Mouse (Mus musculus) liver, embryonic 15.5 days (tissue): ENCODE measurements around the gene Ncbp1. TPM values are rescaled to one million over a fixed set of nuclear protein-coding genes. Genes with fewer than 3 reads are reported as not detected.

Experiments used
- ATAC-seq: fragments of 200-750 bp; cut with Nextera tagmentation; 2 replicates; pipeline ENCODE4 v1.8.0; 2017; ENCODE audit warnings: moderate number of reproducible peaks, mild to moderate bottlenecking, moderate library complexity; ENCODE audit not compliant: insufficient read depth
- H3K27ac ChIP-seq: fragments of 300-500 bp; sonication (generic); replicated peaks from 2 replicates; pipeline ENCODE4 v1.5.1; 2015; ENCODE audit warnings: mild to moderate bottlenecking, inconsistent platforms
- H3K27me3 ChIP-seq: fragments of 300-500 bp; sonication (generic); 2 replicates; pipeline ENCODE4 v1.6.1; 2015; ENCODE audit warnings: mild to moderate bottlenecking, inconsistent platforms
- H3K36me3 ChIP-seq: fragments of 300-500 bp; sonication (generic); replicated peaks from 2 replicates; pipeline ENCODE4 v1.6.1; 2015; ENCODE audit warnings: moderate library complexity, mild to moderate bottlenecking, inconsistent platforms
- H3K4me1 ChIP-seq: fragments of 300-500 bp; sonication (generic); replicated peaks from 2 replicates; pipeline ENCODE4 v1.6.1; 2015; ENCODE audit warnings: inconsistent platforms
- H3K4me2 ChIP-seq: fragments of 300-500 bp; sonication (generic); 2 replicates; pipeline ENCODE4 v1.6.1; 2015; ENCODE audit warnings: moderate library complexity, mild to moderate bottlenecking, inconsistent platforms
- H3K4me3 ChIP-seq: fragments of 300-500 bp; sonication (generic); replicated peaks from 2 replicates; pipeline ENCODE4 v1.5.1; 2015; ENCODE audit warnings: mild to moderate bottlenecking, inconsistent platforms
- H3K9ac ChIP-seq: fragments of 300-500 bp; sonication (generic); 2 replicates; pipeline ENCODE4 v1.6.1; 2015; ENCODE audit warnings: moderate library complexity, mild to moderate bottlenecking, inconsistent platforms
- H3K9me3 ChIP-seq: fragments of 300-500 bp; sonication (generic); replicated peaks from 2 replicates; pipeline ENCODE4 v1.6.1; 2016; ENCODE audit warnings: inconsistent platforms
- WGBS: fragments of 180-500 bp; shearing (Covaris S2); methylation state at CpG from one replicate; pipeline ENCODE4 v1.1.7; 2015; ENCODE audit warnings: mixed read lengths; ENCODE audit not compliant: insufficient replicate concordance; 5-methylcytosine and 5-hydroxymethylcytosine counted together
- polyA plus RNA-seq: library from polyadenylated mRNA; unstranded; fragments of >200 nt; fragmentation: Nextera tagmentation; extraction: Ambion mirVana; gene quantifications from 2 replicates; pipeline ENCODE4 v1.2.1, GENCODE M21; 2015

Gene Ncbp1
- polyA plus RNA-seq, 1 experiment from 2014 or later, result 35.2 TPM

DNA sequence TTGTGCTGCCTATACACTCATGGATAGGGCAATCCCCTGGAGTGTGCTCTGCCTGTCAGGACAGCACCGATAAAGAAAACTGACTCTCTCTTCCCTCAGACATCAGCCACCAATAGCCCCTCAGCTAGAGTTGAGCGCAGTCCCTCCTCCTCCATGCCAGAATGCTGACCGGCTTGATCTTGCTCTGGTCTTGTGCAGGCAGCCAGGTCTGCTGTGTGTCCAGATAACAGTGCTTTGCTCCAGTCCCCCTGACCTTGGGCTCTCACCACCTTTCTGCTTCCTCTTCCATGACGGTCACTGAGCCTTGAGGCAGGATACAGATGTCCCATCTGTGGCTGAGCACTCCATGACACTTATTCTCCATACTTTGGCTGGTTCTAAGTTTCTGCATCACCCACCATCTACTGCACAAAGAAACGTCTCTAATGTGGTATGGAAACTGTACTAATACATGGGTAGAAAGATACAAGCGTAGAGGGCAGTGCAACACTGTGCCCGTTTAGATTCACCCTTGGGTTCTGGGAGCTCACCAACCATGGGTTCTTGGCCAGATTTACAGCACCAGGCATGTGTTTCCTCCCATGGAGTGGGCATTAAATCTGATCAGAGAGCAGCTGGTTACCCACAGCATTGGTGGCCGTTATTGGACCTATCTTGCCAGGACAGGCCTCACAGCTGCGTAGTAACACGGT is 36.2 kb upstream of the Ncbp1 start:
- ATAC-seq, result no peak
- Histone ChIP-seq H3K27ac (no peak overlapping the region), H3K9ac (no peak overlapping the region), H3K9me3 (no peaks in the 10 kb centered on the region), H3K4me1 (peaks cover 26% of the 10 kb centered on the region), H3K4me2 (no peak overlapping the region), H3K36me3 (peaks cover 100% of the 10 kb centered on the region), H3K4me3 (no peak overlapping the region), H3K27me3 (peaks cover 4% of the 10 kb centered on the region; the same call in 1 of the 2 replicates)
- WGBS, result 83% methylated on average over 10 of the region's 10 CpGs

DNA sequence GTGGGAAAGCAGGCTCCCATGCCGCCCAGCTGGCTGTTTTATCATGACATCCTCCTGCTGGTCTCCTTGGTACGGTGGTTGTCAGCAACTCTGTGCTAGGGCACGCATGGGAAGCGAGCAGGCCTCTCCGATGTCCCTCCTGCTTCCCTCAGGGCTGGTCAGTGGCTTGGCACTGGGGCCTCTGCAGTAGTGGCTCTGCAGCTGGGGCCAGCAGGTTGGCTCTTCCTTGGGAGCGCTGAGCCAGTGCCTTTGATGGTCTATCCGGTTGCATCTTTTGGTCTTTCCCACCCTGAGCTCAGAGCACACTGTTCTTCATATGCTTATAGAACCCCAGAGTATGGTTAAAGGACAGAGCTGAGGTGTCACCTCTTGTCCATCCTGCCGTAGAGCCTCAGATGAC is 28.3 kb upstream of the Ncbp1 start:
- Histone ChIP-seq H3K4me3 (no peak overlapping the region), H3K4me1 (no peaks in the 10 kb centered on the region), H3K9me3 (no peaks in the 10 kb centered on the region), H3K9ac (no peak overlapping the region), H3K27ac (no peak overlapping the region), H3K27me3 (no peaks in the 10 kb centered on the region), H3K4me2 (no peak overlapping the region), H3K36me3 (peaks cover 99% of the 10 kb centered on the region)
- 90% methylated on average over 8 of the region's 8 CpGs for WGBS
- ATAC-seq, result no peak

DNA sequence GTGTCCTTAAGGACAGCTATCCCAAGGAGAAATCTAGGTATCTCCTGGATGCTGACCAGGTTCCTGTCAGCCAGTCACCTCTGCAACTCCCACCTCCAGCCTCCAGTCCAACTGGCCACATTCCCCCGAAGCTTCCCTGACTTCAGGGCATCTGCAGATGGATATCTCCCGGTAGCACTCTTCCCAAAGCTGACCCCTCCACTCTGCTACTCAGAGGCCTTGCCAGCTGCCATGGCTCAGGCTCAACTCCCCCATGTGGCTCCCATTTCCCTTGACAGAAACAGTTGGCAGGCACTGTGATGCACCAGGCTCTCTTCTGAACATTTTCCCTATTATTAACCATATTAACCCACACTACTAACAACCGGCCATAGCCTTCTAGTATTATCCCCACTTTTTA is 27.1 kb upstream of the Ncbp1 start:
- 83% methylated on average over 3 of the region's 3 CpGs for WGBS
- no peaks in the 10 kb centered on the region for H3K27me3 ChIP-seq
- peaks cover 99% of the 10 kb centered on the region for H3K36me3 ChIP-seq
- no peak overlapping the region for H3K4me3 ChIP-seq
- no peak overlapping the region for H3K4me2 ChIP-seq
- H3K4me1 ChIP-seq, result no peaks in the 10 kb centered on the region
- H3K9me3 ChIP-seq, result no peaks in the 10 kb centered on the region
- no peak overlapping the region for H3K9ac ChIP-seq
- H3K27ac ChIP-seq, result no peak overlapping the region
- ATAC-seq, result no peak

DNA sequence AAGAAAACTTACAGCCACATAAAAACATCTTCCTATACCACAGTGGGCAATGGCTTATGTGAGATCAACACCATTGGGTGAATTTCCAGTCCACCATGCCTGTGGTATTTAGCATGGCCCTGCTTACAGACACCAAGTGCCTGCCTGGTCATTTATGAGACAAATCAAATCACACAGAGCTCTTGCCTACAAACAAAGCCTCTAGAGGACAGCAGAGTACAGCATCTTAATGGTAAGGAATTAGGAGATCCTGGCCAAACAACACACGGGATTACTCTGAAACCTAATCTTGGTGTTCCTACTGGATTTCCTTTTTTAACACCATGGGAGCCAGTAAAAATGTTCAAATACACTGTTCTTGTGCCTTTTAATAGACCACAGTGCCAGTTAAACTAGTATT is 23.1 kb upstream of the Ncbp1 start:
- no peak overlapping the region for H3K4me2 ChIP-seq
- H3K9ac ChIP-seq, result no peak overlapping the region
- peaks cover 98% of the 10 kb centered on the region for H3K36me3 ChIP-seq
- WGBS, result 89% methylated on average over 1 of the region's 1 CpGs
- no peaks in the 10 kb centered on the region for H3K4me1 ChIP-seq
- H3K9me3 ChIP-seq, result no peaks in the 10 kb centered on the region
- H3K4me3 ChIP-seq, result no peak overlapping the region
- no peaks in the 10 kb centered on the region for H3K27me3 ChIP-seq
- no peak for ATAC-seq
- no peak overlapping the region for H3K27ac ChIP-seq

DNA sequence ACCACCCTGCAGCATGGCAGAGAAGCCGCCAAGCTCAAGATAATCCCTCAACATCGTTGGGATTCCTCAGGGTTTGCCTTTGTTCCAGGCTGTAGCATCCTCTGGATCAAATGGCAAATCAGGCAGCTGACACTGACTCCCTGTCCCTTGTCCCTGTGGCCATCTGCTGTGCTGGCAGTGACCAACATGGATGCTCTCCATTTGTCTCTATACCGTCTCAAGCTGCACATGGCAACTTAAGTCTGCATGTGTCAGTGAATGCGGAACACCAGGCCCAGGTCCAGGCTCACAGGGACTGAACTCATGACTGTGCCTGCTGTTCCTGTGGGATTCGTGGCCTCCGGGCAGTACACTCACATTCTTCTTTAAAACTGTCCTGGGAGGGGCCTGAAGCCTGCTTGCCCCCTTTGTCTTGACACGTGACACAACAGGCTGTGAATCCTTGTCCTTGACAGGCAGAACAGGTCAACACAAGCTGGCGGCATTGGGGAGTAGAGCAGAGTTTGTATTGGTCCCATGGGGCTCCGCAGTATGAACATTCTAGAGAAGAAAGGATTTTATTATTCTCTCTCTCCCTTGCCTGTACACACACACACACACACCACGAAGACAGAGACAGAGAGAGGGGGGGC is 21.8 kb upstream of the Ncbp1 start:
- H3K4me1 ChIP-seq, result no peaks in the 10 kb centered on the region
- H3K9ac ChIP-seq, result no peak overlapping the region
- no peak for ATAC-seq
- 87% methylated on average over 10 of the region's 10 CpGs for WGBS
- H3K9me3 ChIP-seq, result no peaks in the 10 kb centered on the region
- H3K4me2 ChIP-seq, result no peak overlapping the region
- H3K27me3 ChIP-seq, result no peaks in the 10 kb centered on the region
- H3K36me3 ChIP-seq, result peaks cover 95% of the 10 kb centered on the region
- no peak overlapping the region for H3K27ac ChIP-seq
- H3K4me3 ChIP-seq, result no peak overlapping the region

DNA sequence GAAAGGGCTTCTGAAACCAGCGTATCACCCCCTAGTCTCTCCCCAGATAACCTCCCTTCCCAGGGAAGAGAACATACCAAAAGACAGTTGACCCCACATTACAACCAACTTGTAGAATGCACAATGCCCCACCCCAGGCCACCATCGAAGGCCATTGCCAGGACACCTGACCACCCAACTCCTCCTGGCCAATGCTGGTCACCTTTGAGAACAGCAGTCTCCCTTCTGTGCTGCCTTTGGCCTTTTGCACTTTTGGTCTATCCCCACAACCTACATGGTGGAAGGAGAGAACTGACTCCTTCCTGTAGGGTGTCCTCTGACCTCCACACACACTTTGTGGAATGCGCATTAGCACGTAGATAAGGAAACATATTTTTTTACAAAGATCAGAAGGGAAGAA is 20.9 kb upstream of the Ncbp1 start:
- H3K4me2 ChIP-seq, result no peak overlapping the region
- H3K9ac ChIP-seq, result no peak overlapping the region
- no peak overlapping the region for H3K4me3 ChIP-seq
- H3K36me3 ChIP-seq, result peaks cover 94% of the 10 kb centered on the region
- ATAC-seq, result no peak
- H3K27ac ChIP-seq, result no peak overlapping the region
- no peaks in the 10 kb centered on the region for H3K9me3 ChIP-seq
- H3K27me3 ChIP-seq, result no peaks in the 10 kb centered on the region
- no peaks in the 10 kb centered on the region for H3K4me1 ChIP-seq
- 86% methylated on average over 4 of the region's 4 CpGs for WGBS

DNA sequence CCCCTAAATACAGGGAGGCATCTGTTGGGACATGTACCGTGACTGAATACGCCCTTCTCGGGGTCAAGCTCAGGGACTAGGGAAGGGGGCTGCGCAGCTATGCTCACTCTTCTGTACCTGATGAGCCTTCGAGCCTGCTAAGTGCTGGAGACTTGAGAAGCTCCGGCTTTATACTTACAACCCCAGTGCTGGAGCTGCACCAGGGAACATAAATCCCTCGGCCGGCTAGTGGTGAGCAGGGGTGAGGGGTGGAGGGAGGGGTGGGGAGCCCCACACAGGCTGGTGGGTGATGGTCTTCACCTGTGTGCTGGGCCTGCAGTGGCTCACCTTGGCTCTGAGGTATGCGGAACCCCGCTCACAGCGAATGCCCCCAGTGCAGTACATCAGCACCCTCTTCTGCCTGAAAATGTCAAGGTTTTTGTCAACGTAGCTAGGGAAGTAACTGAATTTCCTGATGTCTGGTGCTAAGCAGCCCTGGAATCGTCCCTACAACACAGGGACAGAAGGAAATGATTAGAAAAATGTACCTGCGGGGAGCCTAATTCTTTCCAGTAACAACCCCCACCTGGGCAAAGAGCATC is 18.8 kb upstream of the Ncbp1 start:
- no peak overlapping the region for H3K27ac ChIP-seq
- no peak overlapping the region for H3K4me2 ChIP-seq
- ATAC-seq, result no peak
- no peaks in the 10 kb centered on the region for H3K27me3 ChIP-seq
- no peaks in the 10 kb centered on the region for H3K4me1 ChIP-seq
- H3K9ac ChIP-seq, result no peak overlapping the region
- no peak overlapping the region for H3K4me3 ChIP-seq
- H3K9me3 ChIP-seq, result no peaks in the 10 kb centered on the region
- 90% methylated on average over 14 of the region's 14 CpGs for WGBS
- peaks cover 92% of the 10 kb centered on the region for H3K36me3 ChIP-seq

DNA sequence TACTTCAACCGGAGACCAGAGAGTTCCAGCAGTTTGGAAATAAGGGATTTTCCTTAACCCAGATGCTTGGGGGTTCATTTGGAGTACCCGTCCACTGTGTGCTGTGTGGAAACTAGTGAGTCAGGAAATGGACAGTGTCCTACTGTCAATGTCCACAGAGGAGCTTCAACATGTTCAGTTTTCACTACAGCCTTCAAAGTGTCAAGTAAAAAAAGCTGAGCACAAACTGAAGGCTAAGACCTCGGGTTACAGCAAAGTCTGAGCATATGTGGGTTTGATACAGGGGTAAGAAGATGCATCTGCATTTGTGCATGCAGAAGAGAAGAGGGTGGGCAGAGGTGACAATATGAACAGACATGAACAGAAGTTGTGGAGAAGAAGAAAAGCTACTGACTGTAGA is 17.6 kb upstream of the Ncbp1 start:
- Histone ChIP-seq H3K9me3 (no peaks in the 10 kb centered on the region), H3K36me3 (peaks cover 92% of the 10 kb centered on the region), H3K4me3 (no peak overlapping the region), H3K27ac (no peak overlapping the region), H3K4me1 (no peaks in the 10 kb centered on the region), H3K4me2 (no peak overlapping the region), H3K9ac (no peak overlapping the region), H3K27me3 (no peaks in the 10 kb centered on the region)
- ATAC-seq, result no peak
- WGBS, result 69% methylated on average over 3 of the region's 3 CpGs

DNA sequence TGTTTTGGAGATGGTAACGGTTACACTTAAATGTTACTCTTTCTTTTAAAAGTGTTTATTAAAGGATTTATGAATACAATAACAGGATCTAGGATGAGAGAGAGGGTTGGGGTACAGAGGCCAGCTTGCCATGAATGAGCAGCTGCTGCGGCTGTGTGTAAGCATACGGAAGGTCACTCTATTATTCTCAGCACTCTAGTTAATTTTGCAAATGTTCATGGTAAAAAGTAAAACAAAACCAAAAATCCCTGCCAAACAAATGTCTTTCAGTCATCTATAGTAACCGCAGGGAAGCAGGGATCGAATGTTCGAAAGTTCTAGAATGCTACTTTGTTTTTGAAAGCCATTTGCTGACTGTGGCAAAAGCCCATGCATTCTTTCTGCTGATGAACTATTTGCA is 15.1 kb upstream of the Ncbp1 start:
- Histone ChIP-seq H3K9me3 (no peaks in the 10 kb centered on the region), H3K4me1 (no peaks in the 10 kb centered on the region), H3K27ac (no peak overlapping the region), H3K27me3 (no peaks in the 10 kb centered on the region), H3K4me3 (no peak overlapping the region), H3K36me3 (peaks cover 83% of the 10 kb centered on the region), H3K9ac (no peak overlapping the region), H3K4me2 (no peak overlapping the region)
- WGBS, result 86% methylated on average over 6 of the region's 6 CpGs
- no peak for ATAC-seq

DNA sequence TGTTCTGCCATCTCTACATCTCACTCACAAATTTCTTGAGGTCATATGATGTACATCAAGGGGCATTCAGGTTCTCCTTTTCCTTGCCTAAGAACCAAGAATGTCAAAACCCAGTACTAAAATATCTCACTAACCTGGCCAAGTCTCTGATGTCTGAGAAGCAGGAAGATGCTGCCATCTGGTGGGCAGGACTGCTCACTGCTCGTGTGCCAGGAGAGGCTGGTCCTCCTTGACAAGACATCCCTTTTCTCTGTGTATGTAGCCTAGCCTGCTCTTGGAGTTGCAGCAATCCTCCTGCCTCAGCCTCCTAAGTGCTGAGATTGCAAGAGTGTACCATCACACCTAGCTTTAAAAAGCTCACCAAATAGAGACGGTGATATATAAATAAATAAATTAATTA is 11.9 kb upstream of the Ncbp1 start:
- Histone ChIP-seq H3K9ac (no peak overlapping the region), H3K4me2 (no peak overlapping the region), H3K9me3 (no peaks in the 10 kb centered on the region), H3K4me1 (no peaks in the 10 kb centered on the region), H3K36me3 (peaks cover 82% of the 10 kb centered on the region), H3K4me3 (no peak overlapping the region), H3K27ac (no peak overlapping the region), H3K27me3 (no peaks in the 10 kb centered on the region)
- 41% methylated on average over 2 of the region's 2 CpGs for WGBS
- ATAC-seq, result no peak

DNA sequence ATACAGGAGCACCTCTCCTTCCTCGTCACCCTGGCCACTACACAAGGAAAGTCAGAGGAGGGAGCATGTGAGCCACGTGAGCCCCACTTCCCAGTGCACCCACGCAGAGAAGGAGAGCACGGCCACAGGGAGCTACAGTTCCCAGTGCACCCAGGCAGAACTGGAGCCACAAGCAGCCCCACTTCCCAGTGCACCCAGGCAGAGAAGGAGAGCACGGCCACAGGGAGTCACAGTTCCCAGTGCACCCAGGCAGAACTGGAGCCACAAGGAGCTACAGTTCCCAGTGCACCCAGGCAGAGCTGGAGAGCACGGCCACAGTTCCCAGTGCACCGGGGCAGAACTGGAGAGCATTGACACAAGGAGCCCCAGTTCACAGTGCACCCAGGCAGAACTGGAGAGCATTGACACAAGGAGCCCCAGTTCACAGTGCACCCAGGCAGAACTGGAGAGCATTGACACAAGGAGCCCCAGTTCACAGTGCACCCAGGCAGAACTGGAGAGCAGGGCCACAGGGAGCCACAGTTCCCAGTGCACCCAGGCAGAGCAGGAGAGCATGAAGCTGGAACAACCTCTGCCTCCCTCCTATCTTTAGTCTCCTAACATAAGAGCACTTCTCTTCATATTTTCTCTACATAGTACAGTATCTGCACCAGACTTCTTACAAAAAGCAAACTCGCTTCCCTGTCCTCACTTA is 9.0 kb upstream of the Ncbp1 start:
- H3K27me3 ChIP-seq, result no peaks in the 10 kb centered on the region
- H3K27ac ChIP-seq, result no peak overlapping the region
- H3K4me1 ChIP-seq, result no peaks in the 10 kb centered on the region
- H3K9ac ChIP-seq, result no peak overlapping the region
- H3K36me3 ChIP-seq, result peaks cover 80% of the 10 kb centered on the region
- no peak for ATAC-seq
- no peaks in the 10 kb centered on the region for H3K9me3 ChIP-seq
- no peak overlapping the region for H3K4me2 ChIP-seq
- 83% methylated on average over 8 of the region's 8 CpGs for WGBS
- H3K4me3 ChIP-seq, result no peak overlapping the region
